Mouse (Mus musculus) small intestine, adult 2 months (tissue): ENCODE results near the gene Gpr183. TPM values are rescaled to one million over a fixed set of nuclear protein-coding genes. Genes with fewer than 3 reads are reported as not detected.
A peak's percentile ranks its signal among the peaks of the same experiment; 100 is the strongest.

ENCODE experiments used
- H3K27ac ChIP-seq: fragments of 200-500 bp; 2 replicates; pipeline ENCODE4 v1.5.1; 2012; ENCODE audit warnings: low read depth, low read length, control low read depth, inconsistent platforms; ENCODE audit not compliant: insufficient read depth
- H3K27me3 ChIP-seq: fragments of 200-500 bp; 2 replicates; pipeline ENCODE4 v1.6.1; 2012; ENCODE audit warnings: mild to moderate bottlenecking, moderate library complexity, low read length, inconsistent platforms; ENCODE audit not compliant: control insufficient read depth, insufficient read depth
- H3K36me3 ChIP-seq: fragments of 200-500 bp; 2 replicates; pipeline ENCODE4 v1.6.1; 2012; ENCODE audit warnings: mild to moderate bottlenecking, low read length, control low read depth, inconsistent platforms; ENCODE audit not compliant: control insufficient read depth, insufficient read depth
- H3K4me1 ChIP-seq: fragments of 200-500 bp; 2 replicates; pipeline ENCODE4 v1.6.1; 2012; ENCODE audit warnings: low read length, inconsistent platforms, mixed read lengths; ENCODE audit not compliant: control insufficient read depth, insufficient read depth, insufficient read length
- H3K4me3 ChIP-seq: fragments of 200-500 bp; 2 replicates; pipeline ENCODE4 v1.5.1; 2012; ENCODE audit warnings: low read depth, mild to moderate bottlenecking, control low read depth, inconsistent platforms, low read length, moderate library complexity
- CTCF ChIP-seq: fragments of 200-500 bp; IDR thresholded peaks from 2 replicates; pipeline ENCODE4 v1.5.1; 2012; ENCODE audit warnings: low read depth, mild to moderate bottlenecking, control low read depth, inconsistent platforms, low read length, moderate library complexity, mixed read lengths; ENCODE audit not compliant: insufficient replicate concordance, insufficient read length; ENCODE audit errors: extremely low read depth
- POLR2A ChIP-seq: fragments of 200-500 bp; IDR thresholded peaks from 2 replicates; pipeline ENCODE4 v1.6.1; 2012; ENCODE audit warnings: low read depth, mild to moderate bottlenecking, control low read depth, inconsistent platforms, low read length, moderate library complexity
- WGBS: fragments of 180-500 bp; shearing (Covaris S2); methylation state at CpG from one replicate; pipeline ENCODE4 v1.1.7; 2018; 5-methylcytosine and 5-hydroxymethylcytosine counted together
- polyA plus RNA-seq: library from polyadenylated mRNA; depleted of rRNA; stranded (reverse); fragments of >200 nt; gene quantifications from 2 replicates; pipeline ENCODE4 v1.2.3, GENCODE M21; 2012; rRNA removed

Gpr183 gene
- polyA plus RNA-seq, 1 experiment: 1.8 TPM

GRCm38 (mm10) chr14:121906341-121906991, 58.5 kb downstream of the Gpr183 start:
- no peak for TF ChIP-seq POLR2A
- TF ChIP-seq CTCF: no peak
- H3K4me3 ChIP-seq: no peak overlapping the region
- H3K36me3 ChIP-seq: peaks cover 29% of the 10 kb centered on the region
- H3K27me3 ChIP-seq: no peaks in the 10 kb centered on the region
- 71% methylated on average over 8 of the region's 8 CpGs for WGBS
- peak overlapping the region; percentile 15; the same call in 1 of the 2 replicates for H3K27ac ChIP-seq
- H3K4me1 ChIP-seq: peaks cover 5% of the 10 kb centered on the region; the same call in 1 of the 2 replicates

GRCm38 (mm10) chr14:121904754-121905153, 60.2 kb downstream of the Gpr183 start:
- Histone ChIP-seq H3K4me3 (no peak overlapping the region), H3K27ac (no peak overlapping the region), H3K27me3 (no peaks in the 10 kb centered on the region), H3K4me1 (peaks cover 5% of the 10 kb centered on the region; the same call in 1 of the 2 replicates), H3K36me3 (peaks cover 21% of the 10 kb centered on the region)
- no peak for TF ChIP-seq POLR2A
- TF ChIP-seq CTCF: no peak
- 28% methylated on average over 3 of the region's 3 CpGs for WGBS

GRCm38 (mm10) chr14:121903381-121903876, 61.6 kb downstream of the Gpr183 start:
- H3K27me3 ChIP-seq: no peaks in the 10 kb centered on the region
- no peak overlapping the region for H3K4me3 ChIP-seq
- H3K4me1 ChIP-seq: peaks cover 5% of the 10 kb centered on the region; the same call in 1 of the 2 replicates
- H3K27ac ChIP-seq: peak overlapping the region; percentile 8; the same call in 1 of the 2 replicates
- 75% methylated on average over 7 of the region's 7 CpGs for WGBS
- H3K36me3 ChIP-seq: peaks cover 14% of the 10 kb centered on the region
- TF ChIP-seq CTCF: no peak
- TF ChIP-seq POLR2A: no peak

Other genes with a start within 250 kb of the Gpr183 start
- gene Dock9, start 167.4 kb downstream of the Gpr183 start, polyA plus RNA-seq: 3.8 and 5.7 TPM in 2 replicates
- 23.5 and 48.4 TPM in 2 replicates for gene Ubac2, start 86.6 kb downstream of the Gpr183 start, polyA plus RNA-seq
- 5.6 and 7.5 TPM in 2 replicates for gene Gpr18, start 49.4 kb downstream of the Gpr183 start, polyA plus RNA-seq
- not detected in 2 replicates for gene Timm8a2, start 69.5 kb upstream of the Gpr183 start, polyA plus RNA-seq
- gene Tm9sf2, start 141.8 kb upstream of the Gpr183 start, polyA plus RNA-seq: 565 and 678 TPM in 2 replicates
- 2.8 and 3.1 TPM in 2 replicates for gene Clybl, start 216.5 kb upstream of the Gpr183 start, polyA plus RNA-seq